Mouse (Mus musculus) small intestine, adult 10 weeks (tissue): ENCODE results near the gene Hoxa13. TPM values are rescaled to one million over a fixed set of nuclear protein-coding genes. Genes with fewer than 3 reads are reported as not detected.

Experiments used
- polyA plus RNA-seq: library from polyadenylated mRNA; stranded (reverse); fragments of 350-450 nt; fragmentation: Illumina TruSeq; extraction: RNeasy Lipid Tissue Mini Kit (QIAGEN cat#74804); gene quantifications from one replicate; pipeline ENCODE4 v1.2.3, GENCODE M21; 2014; ENCODE audit warnings: low replicate concordance

The Hoxa13 gene
- not detected for polyA plus RNA-seq

DNA sequence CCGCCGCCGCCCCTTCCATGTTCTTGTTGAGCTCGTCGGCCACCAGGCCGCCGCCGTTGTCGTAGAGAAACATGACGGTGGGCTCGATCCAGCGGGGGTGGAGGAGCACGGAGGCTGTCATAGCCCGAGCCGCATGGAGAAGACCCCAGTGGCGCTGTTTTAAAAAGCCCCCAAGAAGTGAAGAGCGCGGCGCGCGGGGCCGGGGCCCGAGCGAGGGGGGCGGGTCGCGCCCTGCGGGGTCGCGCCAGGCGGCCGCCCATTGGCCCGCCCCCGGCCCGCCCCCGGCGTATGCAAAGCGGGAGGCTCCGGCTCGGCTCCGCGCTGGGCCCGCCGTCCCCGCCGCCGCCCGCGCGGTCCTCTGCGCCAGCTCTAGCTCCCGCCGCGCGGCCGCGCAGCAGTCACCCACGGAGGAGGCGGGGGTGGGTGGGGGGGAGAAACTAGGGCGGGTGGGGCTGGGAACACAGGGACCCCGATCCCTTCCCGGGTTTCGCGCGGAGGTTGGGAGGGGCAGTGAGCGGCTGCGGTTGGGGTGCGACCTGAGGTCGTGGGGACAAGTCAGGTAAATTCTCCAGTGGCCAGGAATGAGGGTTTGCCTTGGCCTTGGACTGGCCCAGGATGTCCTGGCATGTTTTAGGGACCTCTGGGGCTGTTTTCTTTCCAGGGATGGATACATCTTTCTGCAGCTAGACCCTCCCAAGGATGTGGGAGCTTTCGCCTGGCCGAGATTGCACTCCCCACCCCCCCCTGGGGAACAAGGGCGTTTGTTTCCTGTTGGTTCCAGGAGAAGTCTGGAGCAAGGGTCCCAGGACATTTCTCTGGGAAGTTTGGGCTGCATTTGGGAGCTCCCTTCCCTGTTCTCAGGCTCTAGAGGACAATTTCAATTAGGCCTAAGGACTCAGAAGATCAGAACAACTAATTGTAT lies at the start of gene Hoxa13:
TSS of gene Hoxa13 (minus strand) at position 227 of the 922 bp plus-strand sequence.

GRCm38 (mm10) chr6:52245757-52246142 lies 14.9 kb downstream of the Hoxa13 start, which contains the start of gene Hoxa11:
Gene Hoxa11 (minus strand): TSS chr6:52245810.

DNA sequence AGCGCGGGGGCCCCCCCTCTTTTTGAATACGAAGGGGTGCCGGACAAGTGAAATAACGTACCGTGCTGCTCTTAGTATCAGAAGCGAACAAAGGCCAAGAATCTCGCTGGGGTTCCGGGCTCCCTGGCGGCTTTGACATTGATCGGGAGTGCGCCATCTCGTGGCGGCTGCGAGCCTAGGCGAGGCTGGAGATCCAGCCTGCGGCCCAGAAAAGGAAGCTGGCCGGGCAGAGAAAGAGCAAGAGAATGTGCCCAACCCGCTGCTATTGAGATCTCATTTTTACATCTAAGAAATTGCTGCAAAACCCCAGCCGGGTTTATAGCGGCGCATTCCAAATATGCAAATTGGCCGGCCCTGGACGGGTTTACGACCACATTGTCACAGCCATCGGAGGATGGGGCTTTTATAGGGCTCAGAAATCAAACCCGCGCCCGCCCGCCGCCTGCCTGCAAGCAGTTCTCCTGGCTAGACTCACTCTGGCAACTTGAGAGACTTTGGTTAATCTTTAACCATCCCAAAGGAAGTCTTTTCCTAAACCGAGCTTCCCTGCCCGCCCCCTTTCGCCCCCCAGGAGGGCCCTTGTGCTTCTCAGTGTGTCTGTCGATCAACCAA lies 20.2 kb downstream of the Hoxa13 start, which contains the start of gene Hoxa10:
TSS of gene Hoxa10 (minus strand) at position 466 of the 612 bp plus-strand sequence.

GRCm38 (mm10) chr6:52230516-52231165 lies 30.0 kb downstream of the Hoxa13 start, which contains the start of gene Hoxa9:
Gene Hoxa9 (minus strand): TSS chr6:52231089.

DNA sequence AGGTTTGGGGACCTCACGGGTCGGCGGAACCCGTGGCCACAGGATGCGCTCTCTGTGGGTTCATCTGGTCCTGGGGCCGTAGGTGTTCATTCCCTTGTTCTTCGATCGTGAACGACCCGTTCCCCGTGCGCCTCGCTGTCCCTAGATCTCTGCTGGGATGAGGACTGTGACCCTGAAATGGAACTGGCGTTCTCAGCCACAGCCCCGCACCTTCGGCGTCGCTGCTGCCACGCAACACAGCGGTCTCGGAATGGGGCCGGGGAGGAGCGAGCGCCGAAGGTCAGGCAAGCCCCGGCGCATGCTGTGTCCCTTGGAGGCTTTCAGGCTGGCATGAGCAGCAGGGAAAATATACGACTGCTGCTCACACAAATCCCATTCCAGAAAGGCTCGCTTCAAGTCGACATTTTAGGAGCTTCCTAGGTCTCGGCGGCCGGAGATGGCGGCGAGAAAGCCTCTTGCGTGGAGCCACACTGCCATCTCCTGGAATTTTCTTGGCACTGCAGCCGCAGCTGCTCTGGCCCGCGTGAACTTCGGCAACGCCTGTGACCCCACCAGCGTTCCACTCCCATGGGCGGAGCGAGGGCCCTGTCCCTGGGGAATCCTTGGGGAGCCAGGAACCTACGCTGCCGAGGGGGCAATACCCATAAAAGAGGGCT lies 39.2 kb downstream of the Hoxa13 start, which contains the start of gene Hoxa7:
TSS of gene Hoxa7 (minus strand) at position 518 of the 656 bp plus-strand sequence.

DNA sequence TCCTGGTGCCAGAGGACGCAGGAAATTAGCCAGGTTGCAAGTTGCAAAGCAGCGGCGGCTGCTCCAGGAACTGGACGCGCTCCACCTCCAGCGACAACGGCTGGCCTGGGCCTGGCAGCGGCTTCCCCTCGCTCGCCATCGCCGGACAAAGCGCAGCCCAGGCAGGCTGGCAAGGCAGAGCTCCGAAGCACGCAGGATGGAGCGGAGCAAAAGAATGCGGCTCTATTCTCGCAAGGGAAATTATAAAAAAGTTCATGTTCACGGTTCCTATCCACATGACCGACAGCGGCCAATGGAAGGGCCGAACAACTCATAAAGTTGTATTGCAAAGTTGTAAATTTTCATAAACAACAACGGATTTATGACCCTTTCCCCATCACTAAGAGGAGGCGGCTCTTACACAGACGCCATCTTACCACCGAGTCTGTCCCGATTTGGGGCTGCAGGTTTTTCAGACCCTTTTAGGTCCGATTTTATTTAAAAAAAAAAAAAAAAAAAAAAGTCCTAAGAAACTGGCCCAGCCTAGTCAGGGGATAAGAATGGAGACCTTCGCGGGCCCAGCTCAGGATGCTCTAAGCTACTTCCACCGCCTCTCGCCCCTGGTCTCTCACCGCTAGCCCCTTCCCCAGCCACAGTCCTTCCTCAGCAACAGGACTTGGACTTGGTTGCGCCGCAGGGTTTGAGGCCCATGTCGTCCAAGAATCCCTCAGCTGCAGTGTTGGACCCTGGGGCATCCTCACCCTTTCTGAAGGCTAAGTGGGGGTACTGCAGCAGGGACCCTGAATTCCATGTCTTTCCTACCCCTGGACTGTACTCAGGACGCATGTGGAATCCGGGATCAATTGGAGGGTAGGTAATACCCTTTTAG lies 47.3 kb downstream of the Hoxa13 start, which contains the start of the genes Hoxa3 and Gm28308:
TSS of gene Hoxa3 (minus strand) at position 218 of the 868 bp plus-strand sequence.
TSS of gene Gm28308 (minus strand) at position 221 of the 868 bp plus-strand sequence.

DNA sequence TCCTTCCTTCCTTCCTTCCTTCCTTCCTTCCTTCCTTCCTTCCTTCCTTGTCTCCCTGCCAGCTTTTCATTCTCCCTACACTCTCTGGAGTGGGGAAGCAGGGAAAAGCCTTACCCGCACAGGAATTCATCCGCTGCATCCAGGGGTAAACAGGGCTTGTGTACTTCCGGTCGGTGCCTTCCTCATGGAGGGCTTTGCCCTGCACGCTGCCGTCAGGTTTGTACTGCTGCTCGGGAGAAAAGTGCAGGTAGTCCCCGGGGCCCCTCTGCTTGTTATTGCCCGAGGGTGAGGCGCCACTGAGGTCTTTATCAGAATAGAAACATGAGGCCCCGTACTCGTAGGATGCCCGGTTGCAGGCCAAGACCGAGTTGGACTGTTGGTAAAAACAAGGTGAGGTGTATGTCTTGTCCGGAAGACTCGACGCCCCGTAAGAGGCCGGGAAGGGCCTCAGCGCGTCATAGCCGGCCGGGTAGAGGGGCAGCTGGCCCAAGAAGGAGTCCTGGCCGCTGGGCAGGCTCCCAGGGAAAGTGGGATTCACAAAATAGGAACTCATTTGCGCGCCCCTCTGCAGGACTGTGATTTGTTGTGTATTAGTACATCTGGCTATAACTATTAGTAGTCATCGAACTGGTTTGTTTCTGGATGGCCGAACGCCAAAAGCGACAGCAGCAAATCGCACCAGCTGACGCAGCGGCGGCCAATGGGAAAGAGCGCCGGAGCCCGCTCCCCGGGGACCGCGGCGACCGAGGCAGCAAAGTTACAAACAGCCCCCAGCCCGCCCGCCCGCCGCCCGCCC lies 52.4 kb downstream of the Hoxa13 start, which contains the start of gene Hoxa6:
TSS of gene Hoxa6 (minus strand) at position 651 of the 796 bp plus-strand sequence.

Other genes with a start within 250 kb of the Hoxa13 start
- gene Skap2, start 248.3 kb downstream of the Hoxa13 start, polyA plus RNA-seq: 82.4 TPM
- gene Hoxa1, start 102.6 kb downstream of the Hoxa13 start, polyA plus RNA-seq: 0.56 TPM
- 2.6 TPM for gene Hoxa2, start 96.0 kb downstream of the Hoxa13 start, polyA plus RNA-seq
- gene 5730596B20Rik, start 83.4 kb downstream of the Hoxa13 start, polyA plus RNA-seq: 0.19 TPM
- gene Hoxa4, start 69.1 kb downstream of the Hoxa13 start, polyA plus RNA-seq: 3.0 TPM
- 6.5 TPM for gene Hoxa5, start 56.3 kb downstream of the Hoxa13 start, polyA plus RNA-seq
- not detected for gene Hoxa6, start 52.2 kb downstream of the Hoxa13 start, polyA plus RNA-seq
- 5.9 TPM for gene Hoxa3, start 47.5 kb downstream of the Hoxa13 start, polyA plus RNA-seq
- gene Gm28308, start 47.5 kb downstream of the Hoxa13 start, polyA plus RNA-seq: not detected
- 0.48 TPM for gene Hoxa7, start 39.0 kb downstream of the Hoxa13 start, polyA plus RNA-seq
- 0.59 TPM for gene Hoxa9, start 29.8 kb downstream of the Hoxa13 start, polyA plus RNA-seq
- not detected for gene Hoxa10, start 20.0 kb downstream of the Hoxa13 start, polyA plus RNA-seq
- gene Hoxa11, start 15.1 kb downstream of the Hoxa13 start, polyA plus RNA-seq: not detected
- gene Evx1, start 52.6 kb upstream of the Hoxa13 start, polyA plus RNA-seq: not detected